Mouse (Mus musculus): ENCODE results near the gene Efhd1. TPM values are rescaled to one million over a fixed set of nuclear protein-coding genes. Genes with fewer than 3 reads are reported as not detected.

Gene Efhd1
- polyA plus RNA-seq (2015; fragmentation: Nextera tagmentation; extraction: Ambion mirVana): 0.18 and 0.48 TPM in 2 replicates

DNA sequence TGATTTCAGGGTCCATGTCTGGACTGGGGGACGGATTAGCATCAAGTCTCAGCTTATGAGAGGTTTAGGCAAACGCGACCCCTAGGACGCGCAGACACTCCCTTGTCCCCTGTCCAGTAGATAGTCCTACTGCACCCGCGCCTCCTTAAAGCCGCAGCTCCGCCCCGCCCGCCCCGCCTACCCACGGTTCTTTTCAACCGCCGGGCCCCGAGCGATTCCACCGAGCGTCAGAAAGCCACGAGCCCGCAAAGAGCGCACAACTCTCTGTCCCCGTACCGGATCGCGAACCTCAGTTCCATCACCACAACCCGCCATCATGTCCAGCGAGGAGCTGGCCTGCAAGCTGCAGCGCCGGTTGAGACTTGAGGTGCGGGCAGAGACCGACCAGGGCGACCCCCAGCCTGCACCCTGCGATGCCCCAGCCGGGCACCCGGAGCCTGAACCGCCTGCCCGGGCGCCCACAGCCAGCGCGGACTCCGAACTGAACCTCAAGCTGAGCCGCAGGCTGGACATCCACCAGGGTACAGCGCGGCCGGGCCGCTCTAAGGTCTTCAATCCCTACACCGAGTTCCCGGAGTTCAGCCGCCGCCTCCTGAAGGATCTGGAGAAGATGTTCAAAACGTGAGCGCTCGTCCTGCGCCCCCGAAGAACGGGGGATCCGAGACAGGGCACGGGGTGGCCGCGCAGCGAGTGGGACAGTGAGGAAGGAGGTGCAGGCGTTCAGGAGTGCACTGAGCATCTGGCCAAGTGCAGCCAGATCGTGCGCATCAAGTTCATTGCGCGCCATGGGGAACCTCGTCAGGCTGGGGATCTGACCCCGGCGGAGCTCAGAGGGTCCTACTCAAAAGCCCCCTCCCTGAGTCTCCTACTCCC is at the start of gene Efhd1:
Gene Efhd1, plus strand, starts transcription at position 230 of the 873 bp plus-strand sequence.
- H3K4me3 ChIP-seq (replicated peaks): peak within 1 kb of the TSS; percentile 45
- no peaks in the 10 kb centered on the region for H3K9me3 ChIP-seq
- H3K4me2 ChIP-seq: peak within 1 kb of the TSS; percentile 95
- H3K9ac ChIP-seq: no peak within 1 kb of the TSS
- WGBS: under 1% methylated on average over 70 of the region's 70 CpGs
- H3K27ac ChIP-seq: no peak within 1 kb of the TSS
- H3K36me3 ChIP-seq: no peaks in the 10 kb centered on the region
- peaks cover 64% of the 10 kb centered on the region for H3K27me3 ChIP-seq (replicated peaks)
- H3K4me1 ChIP-seq: peaks cover 12% of the 10 kb centered on the region
- no peak; the same call in 1 of the 2 replicates for ATAC-seq (ENCODE audit: insufficient read depth, low FRiP score, low read depth)

DNA sequence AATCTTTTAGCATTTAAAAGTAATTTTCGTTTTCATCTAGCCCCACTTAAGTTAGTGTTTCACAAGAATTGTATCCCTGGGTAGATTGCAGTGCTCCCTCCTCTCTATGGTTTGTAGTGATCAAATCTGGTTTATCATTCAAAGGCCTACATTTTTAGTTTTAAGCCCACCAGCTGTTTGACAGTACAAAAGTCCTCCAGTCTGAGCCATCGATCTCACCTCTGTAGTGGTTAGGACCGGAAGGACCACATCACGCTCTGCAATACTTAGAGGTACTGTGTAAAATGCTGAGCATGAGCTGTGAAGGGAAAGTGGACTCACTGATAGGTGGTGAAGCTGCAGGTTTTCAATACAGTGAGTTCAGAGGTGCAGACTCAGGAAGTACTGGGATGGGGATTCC is 49.4 kb upstream of the Efhd1 start:
- peaks cover 17% of the 10 kb centered on the region for H3K4me1 ChIP-seq
- ATAC-seq (ENCODE audit: insufficient read depth, low FRiP score, low read depth): no peak
- H3K27me3 ChIP-seq (replicated peaks): no peaks in the 10 kb centered on the region
- H3K36me3 ChIP-seq: peaks cover 8% of the 10 kb centered on the region
- H3K4me3 ChIP-seq (replicated peaks): peak overlapping the region; percentile 93
- H3K27ac ChIP-seq: peak overlapping the region; percentile 99; the same call in 1 of the 2 replicates
- peak overlapping the region; percentile 71 for H3K4me2 ChIP-seq
- H3K9ac ChIP-seq: peak overlapping the region; percentile 97; the same call in 1 of the 2 replicates
- 18% methylated on average over 4 of the region's 4 CpGs for WGBS
- H3K9me3 ChIP-seq: no peaks in the 10 kb centered on the region

DNA sequence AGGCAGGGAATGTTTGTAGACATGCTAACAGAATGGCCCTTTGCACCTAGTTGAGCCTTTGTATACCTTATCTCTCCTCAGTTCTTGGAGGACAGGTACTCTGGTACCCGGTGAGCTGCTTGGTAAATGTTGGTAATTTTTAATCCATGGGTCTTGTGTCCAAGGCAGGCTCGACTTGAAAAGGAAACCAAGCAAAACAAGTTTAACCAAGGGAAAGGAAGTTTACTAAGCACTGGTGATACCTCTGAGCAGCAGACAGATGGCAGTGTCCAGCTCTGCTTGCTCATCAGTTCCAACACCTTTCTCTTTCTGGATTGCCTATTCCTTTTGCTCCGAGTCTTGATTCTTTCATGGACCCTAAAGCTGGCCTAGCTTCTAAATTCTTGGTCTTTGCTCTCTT is 46.2 kb upstream of the Efhd1 start:
- no peak overlapping the region for H3K4me2 ChIP-seq
- H3K4me3 ChIP-seq (replicated peaks): no peak overlapping the region
- WGBS: 52% methylated on average over 3 of the region's 3 CpGs
- H3K9ac ChIP-seq: no peak overlapping the region
- H3K27me3 ChIP-seq (replicated peaks): no peaks in the 10 kb centered on the region
- no peak for ATAC-seq (ENCODE audit: insufficient read depth, low FRiP score, low read depth)
- H3K4me1 ChIP-seq: peaks cover 15% of the 10 kb centered on the region
- no peak overlapping the region for H3K27ac ChIP-seq
- peaks cover 32% of the 10 kb centered on the region for H3K36me3 ChIP-seq
- no peaks in the 10 kb centered on the region for H3K9me3 ChIP-seq

DNA sequence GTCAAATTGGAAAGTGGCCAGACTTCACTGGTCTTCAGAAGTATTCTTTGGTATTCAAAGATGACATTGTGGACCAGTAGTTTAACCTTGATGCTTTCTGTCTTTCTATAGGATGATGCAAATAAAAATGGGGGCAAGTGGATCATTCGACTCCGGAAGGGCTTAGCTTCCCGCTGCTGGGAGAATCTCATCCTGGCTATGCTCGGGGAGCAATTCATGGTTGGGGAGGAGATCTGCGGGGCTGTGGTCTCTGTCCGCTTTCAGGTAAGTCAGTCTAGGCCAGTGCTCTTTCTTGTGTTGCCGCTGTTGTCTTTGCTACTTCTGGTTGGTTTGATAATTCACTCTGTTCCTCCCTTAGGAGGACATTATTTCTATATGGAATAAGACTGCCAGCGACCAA is 38.4 kb upstream of the Efhd1 start:
- no peak for ATAC-seq (ENCODE audit: insufficient read depth, low FRiP score, low read depth)
- WGBS: 94% methylated on average over 8 of the region's 8 CpGs
- H3K36me3 ChIP-seq: peaks cover 67% of the 10 kb centered on the region

DNA sequence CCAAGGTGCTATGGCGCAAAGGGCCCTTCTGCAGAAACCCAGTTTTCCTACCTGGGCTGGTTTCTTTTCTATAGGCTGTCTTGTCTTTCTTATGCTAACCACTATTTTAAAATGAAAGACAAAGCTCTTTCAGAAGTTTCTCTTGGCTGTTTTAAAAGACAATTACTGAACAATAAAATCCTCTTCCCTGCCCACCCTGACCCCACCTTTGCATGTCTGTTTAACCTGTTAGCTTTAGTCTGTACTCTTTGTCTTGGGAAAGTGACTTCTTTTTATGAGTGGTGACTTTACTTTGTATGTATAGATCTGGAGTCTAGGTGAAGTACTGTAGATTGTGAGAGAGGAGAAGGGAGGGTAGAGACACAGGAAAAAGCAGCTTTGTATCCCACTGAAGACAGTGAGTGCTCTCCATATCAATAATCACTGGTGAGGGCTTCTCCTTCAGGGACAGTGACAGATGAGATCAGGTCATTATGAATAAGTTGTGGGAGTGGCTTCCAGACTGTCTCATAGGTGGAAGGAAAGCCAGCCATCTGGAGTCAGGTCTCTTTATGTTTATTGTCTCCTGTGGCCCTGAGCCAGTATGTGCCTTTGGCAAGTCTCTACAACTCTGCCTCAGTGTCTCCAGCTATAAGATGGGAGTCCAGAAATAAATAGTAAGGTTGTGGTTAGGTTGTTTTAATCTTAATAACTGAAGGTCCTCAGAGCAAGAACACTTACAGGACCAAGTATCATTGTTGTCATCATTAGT is 37.6 kb upstream of the Efhd1 start:
- no peaks in the 10 kb centered on the region for H3K27me3 ChIP-seq (replicated peaks)
- 94% methylated on average over 1 of the region's 1 CpGs for WGBS
- H3K4me2 ChIP-seq: no peak overlapping the region
- H3K36me3 ChIP-seq: peaks cover 64% of the 10 kb centered on the region
- ATAC-seq (ENCODE audit: insufficient read depth, low FRiP score, low read depth): no peak
- no peak overlapping the region for H3K4me3 ChIP-seq (replicated peaks)
- no peaks in the 10 kb centered on the region for H3K9me3 ChIP-seq
- H3K27ac ChIP-seq: no peak overlapping the region
- H3K4me1 ChIP-seq: no peaks in the 10 kb centered on the region
- H3K9ac ChIP-seq: no peak overlapping the region

More for the DNA sequence above, 38.4 kb upstream of the Efhd1 start:
- Histone ChIP-seq H3K4me1 (no peaks in the 10 kb centered on the region), H3K4me3 (replicated peaks) (no peak overlapping the region), H3K9ac (no peak overlapping the region), H3K27me3 (replicated peaks) (no peaks in the 10 kb centered on the region), H3K4me2 (no peak overlapping the region), H3K9me3 (no peaks in the 10 kb centered on the region), H3K27ac (no peak overlapping the region)

DNA sequence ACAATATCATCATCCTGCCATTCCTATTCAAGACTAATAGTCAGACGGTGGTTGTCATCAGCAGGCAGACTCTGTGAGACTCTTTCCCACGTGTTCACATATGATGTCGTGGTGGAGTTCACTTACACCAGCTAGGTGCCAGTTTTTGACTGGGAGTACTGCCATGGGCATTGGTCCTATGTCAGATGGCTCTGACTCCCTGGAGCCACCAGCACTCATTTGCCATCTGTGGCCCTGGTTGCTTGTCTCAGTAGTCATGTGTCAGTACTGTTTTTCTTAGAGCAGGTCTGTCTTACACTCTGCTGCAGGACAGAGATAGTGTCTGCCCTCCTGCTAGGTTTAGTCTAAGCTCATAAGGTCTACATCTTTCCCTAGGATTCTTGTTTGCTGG is 37.0 kb upstream of the Efhd1 start:
- no peak for ATAC-seq (ENCODE audit: insufficient read depth, low FRiP score, low read depth)
- H3K9me3 ChIP-seq: no peaks in the 10 kb centered on the region

DNA sequence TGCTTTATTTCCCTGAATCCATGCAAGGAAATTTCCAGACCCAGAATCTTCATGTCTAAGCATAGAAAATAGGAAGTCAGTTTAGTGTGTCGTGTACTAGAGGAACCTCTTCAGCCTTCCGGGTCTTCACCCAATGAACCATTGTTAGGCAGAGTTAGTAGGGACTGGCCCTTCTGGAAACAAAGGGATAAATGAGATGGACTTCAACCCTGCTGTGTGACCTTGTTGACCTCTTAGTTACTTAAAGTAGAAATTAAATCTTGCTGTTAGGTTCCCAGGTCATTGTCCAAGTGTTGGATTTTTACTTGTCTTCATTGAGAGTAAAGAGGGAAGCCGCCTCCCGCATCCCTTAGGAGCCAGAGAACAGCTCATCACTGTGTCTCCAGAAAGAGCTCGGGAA is 33.6 kb upstream of the Efhd1 start:
- no peaks in the 10 kb centered on the region for H3K27me3 ChIP-seq (replicated peaks)
- ATAC-seq (ENCODE audit: insufficient read depth, low FRiP score, low read depth): no peak
- no peaks in the 10 kb centered on the region for H3K9me3 ChIP-seq
- no peak overlapping the region for H3K9ac ChIP-seq
- no peak overlapping the region for H3K4me3 ChIP-seq (replicated peaks)
- H3K27ac ChIP-seq: no peak overlapping the region
- H3K4me2 ChIP-seq: no peak overlapping the region
- H3K36me3 ChIP-seq: peaks cover 35% of the 10 kb centered on the region
- H3K4me1 ChIP-seq: no peaks in the 10 kb centered on the region
- WGBS: 84% methylated on average over 5 of the region's 5 CpGs

More for the DNA sequence above, 37.0 kb upstream of the Efhd1 start:
- peaks cover 59% of the 10 kb centered on the region for H3K36me3 ChIP-seq
- 90% methylated on average over 3 of the region's 3 CpGs for WGBS
- H3K27ac ChIP-seq: no peak overlapping the region
- H3K4me3 ChIP-seq (replicated peaks): no peak overlapping the region
- H3K4me2 ChIP-seq: no peak overlapping the region
- H3K9ac ChIP-seq: no peak overlapping the region
- H3K27me3 ChIP-seq (replicated peaks): no peaks in the 10 kb centered on the region
- H3K4me1 ChIP-seq: no peaks in the 10 kb centered on the region

DNA sequence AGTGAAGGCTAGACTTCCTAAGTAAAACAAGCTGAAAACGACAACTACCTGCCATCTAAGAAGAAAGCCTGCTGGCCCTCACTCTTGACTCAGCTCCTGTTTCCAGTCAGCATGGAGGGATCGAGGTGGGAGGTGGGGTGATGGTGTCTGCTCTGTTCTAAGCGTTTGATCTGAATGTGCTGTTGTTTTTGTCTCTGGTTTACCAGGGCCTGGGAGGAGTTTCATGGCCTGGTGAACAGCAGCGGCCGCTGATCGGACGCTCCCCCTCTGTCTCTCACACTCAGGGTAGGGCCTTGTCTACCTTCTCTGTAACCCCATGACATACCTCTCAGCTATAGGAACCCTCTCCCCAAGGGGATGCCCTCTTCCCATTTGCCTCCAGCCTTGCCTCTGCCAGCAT is 32.0 kb upstream of the Efhd1 start:
- Histone ChIP-seq H3K9me3 (no peaks in the 10 kb centered on the region), H3K27ac (no peak overlapping the region), H3K4me1 (no peaks in the 10 kb centered on the region), H3K4me3 (replicated peaks) (no peak overlapping the region), H3K9ac (no peak overlapping the region), H3K27me3 (replicated peaks) (no peaks in the 10 kb centered on the region), H3K36me3 (peaks cover 21% of the 10 kb centered on the region), H3K4me2 (no peak overlapping the region)
- 84% methylated on average over 7 of the region's 7 CpGs for WGBS
- no peak for ATAC-seq (ENCODE audit: insufficient read depth, low FRiP score, low read depth)

DNA sequence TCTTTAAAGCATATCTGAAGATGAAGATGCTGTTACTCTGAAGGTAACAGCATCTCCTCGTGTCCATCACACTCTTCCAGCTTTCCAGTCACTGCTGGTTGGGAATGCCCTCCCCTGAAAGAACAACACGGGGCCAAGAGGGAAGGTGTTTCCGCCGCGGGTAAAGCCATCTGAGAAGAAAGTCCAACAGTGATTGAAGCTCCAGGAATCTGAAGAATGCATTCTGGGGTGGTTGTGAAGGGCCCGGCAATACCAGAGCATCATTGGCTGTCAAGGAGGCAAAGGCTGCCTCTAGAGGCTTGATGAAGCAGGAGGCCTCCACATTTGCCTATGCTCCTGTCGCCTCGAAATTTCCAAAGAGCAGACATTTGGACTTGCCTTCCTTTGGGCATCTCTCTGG is 25.1 kb upstream of the Efhd1 start:
- Histone ChIP-seq H3K9ac (no peak overlapping the region), H3K9me3 (no peaks in the 10 kb centered on the region), H3K27me3 (replicated peaks) (no peaks in the 10 kb centered on the region), H3K27ac (no peak overlapping the region), H3K4me2 (no peak overlapping the region), H3K4me1 (no peaks in the 10 kb centered on the region), H3K36me3 (peaks cover 9% of the 10 kb centered on the region), H3K4me3 (replicated peaks) (no peak overlapping the region)
- no peak for ATAC-seq (ENCODE audit: insufficient read depth, low FRiP score, low read depth)
- 55% methylated on average over 8 of the region's 8 CpGs for WGBS

DNA sequence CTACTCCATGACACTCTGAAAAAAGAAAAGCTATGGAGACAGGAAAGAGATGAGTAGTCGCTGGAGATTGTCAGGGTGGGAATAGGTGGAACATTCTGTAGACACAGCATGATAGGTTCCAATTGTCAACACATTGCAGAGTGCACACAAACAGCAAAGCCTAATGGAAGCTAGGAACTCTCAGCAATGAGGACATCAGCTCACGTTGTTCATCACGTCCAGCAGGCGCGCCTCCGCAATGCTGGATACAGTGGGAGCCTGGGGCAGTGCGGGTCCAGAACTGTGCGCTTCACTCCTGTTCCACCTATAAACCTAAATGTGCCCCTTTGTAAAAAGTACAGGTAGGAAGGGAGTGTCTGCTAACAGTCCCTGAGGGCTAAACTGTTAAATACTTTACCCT is 21.1 kb upstream of the Efhd1 start:
- Histone ChIP-seq H3K4me2 (no peak overlapping the region), H3K9ac (no peak overlapping the region), H3K36me3 (peaks cover 5% of the 10 kb centered on the region), H3K27me3 (replicated peaks) (no peaks in the 10 kb centered on the region), H3K9me3 (no peaks in the 10 kb centered on the region), H3K4me1 (no peaks in the 10 kb centered on the region; the same call in 1 of the 2 replicates), H3K27ac (no peak overlapping the region), H3K4me3 (replicated peaks) (no peak overlapping the region)
- 90% methylated on average over 8 of the region's 8 CpGs for WGBS
- ATAC-seq (ENCODE audit: insufficient read depth, low FRiP score, low read depth): no peak

DNA sequence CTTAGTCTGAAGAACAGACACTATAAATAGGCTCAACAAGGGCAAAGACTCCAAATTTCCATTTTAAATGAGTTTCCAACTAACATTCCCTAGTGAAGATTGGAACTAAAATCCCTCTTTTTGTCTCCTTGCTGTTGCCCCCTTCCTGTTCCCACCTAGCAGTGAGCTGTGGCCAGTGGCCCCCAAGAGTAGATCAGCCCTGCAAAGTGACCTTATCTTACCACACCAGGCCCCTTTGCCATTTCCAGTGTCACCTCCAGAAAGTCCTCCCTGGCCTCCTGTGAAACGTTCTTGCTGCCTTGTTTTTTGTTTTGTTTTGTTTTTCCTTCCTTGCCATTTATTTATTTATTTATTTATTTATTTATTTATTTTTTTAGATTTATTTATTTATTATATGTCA is 18.7 kb upstream of the Efhd1 start:
- no peaks in the 10 kb centered on the region for H3K9me3 ChIP-seq
- no peak for ATAC-seq (ENCODE audit: insufficient read depth, low FRiP score, low read depth)
- H3K4me3 ChIP-seq (replicated peaks): no peak overlapping the region
- H3K4me1 ChIP-seq: no peaks in the 10 kb centered on the region; the same call in 1 of the 2 replicates
- no peak overlapping the region for H3K27ac ChIP-seq
- WGBS: 18% methylated on average over 1 of the region's 1 CpGs
- no peak overlapping the region for H3K9ac ChIP-seq
- no peak overlapping the region for H3K4me2 ChIP-seq
- no peaks in the 10 kb centered on the region for H3K27me3 ChIP-seq (replicated peaks)
- H3K36me3 ChIP-seq: no peaks in the 10 kb centered on the region

Measured in stomach, embryonic 15.5 days (tissue).